Mouse (Mus musculus) E14TG2a.4 (cell line): ENCODE results near the gene Adgrg1.

ENCODE experiments used
- CTCF ChIP-seq: conservative IDR thresholded peaks from 2 replicates; pipeline ENCODE4 v1.5.1; 2014; ENCODE audit warnings: low read length
- NANOG ChIP-seq: IDR thresholded peaks from 2 replicates; pipeline ENCODE4 v1.6.1; 2014; ENCODE audit warnings: borderline replicate concordance, low read length, mixed read lengths
- POU5F1 ChIP-seq: IDR thresholded peaks from 2 replicates; pipeline ENCODE4 v1.6.1; 2014; ENCODE audit warnings: low read length, borderline replicate concordance

GRCm38 (mm10) chr8:95000684-95001083, 26.1 kb downstream of the Adgrg1 start:
- no peak for TF ChIP-seq CTCF
- TF ChIP-seq POU5F1: no peak
- TF ChIP-seq NANOG: no peak
